Mouse (Mus musculus) midbrain, embryonic 14.5 days (tissue): ENCODE data around the gene Zfyve21. TPM values are rescaled to one million over a fixed set of nuclear protein-coding genes. Genes with fewer than 3 reads are reported as not detected.

Experiments used
- ATAC-seq: fragments of 200-750 bp; cut with Nextera tagmentation; 2 replicates; pipeline ENCODE4 v1.8.0; 2017; ENCODE audit warnings: moderate number of reproducible peaks, moderate library complexity; ENCODE audit not compliant: low FRiP score, low TSS enrichment
- DNase-seq: peaks from one replicate; pipeline ENCODE4 v3.0.0-alpha.2; 2015
- H3K27ac ChIP-seq: fragments of 300-500 bp; sonication (generic); replicated peaks from 2 replicates; pipeline ENCODE4 v1.5.1; 2014; ENCODE audit warnings: mild to moderate bottlenecking, low read depth, low read length, moderate library complexity
- H3K27me3 ChIP-seq: fragments of 300-500 bp; sonication (generic); 2 replicates; pipeline ENCODE4 v1.6.1; 2014; ENCODE audit warnings: low read length, control low read depth, mixed read lengths; ENCODE audit not compliant: control insufficient read depth, insufficient read depth
- H3K36me3 ChIP-seq: fragments of 300-500 bp; sonication (generic); 2 replicates; pipeline ENCODE4 v1.6.1; 2014; ENCODE audit warnings: low read length, control low read depth; ENCODE audit not compliant: control insufficient read depth, insufficient read depth
- H3K4me1 ChIP-seq: fragments of 300-500 bp; sonication (generic); 2 replicates; pipeline ENCODE4 v1.6.1; 2014; ENCODE audit warnings: mild to moderate bottlenecking, antibody characterized with exemption, low read length, control low read depth; ENCODE audit not compliant: control insufficient read depth, insufficient read depth
- H3K4me2 ChIP-seq: fragments of 300-500 bp; sonication (generic); 2 replicates; pipeline ENCODE4 v1.6.1; 2014; ENCODE audit warnings: mild to moderate bottlenecking, low read length, moderate library complexity
- H3K4me3 ChIP-seq: fragments of 300-500 bp; sonication (generic); replicated peaks from 2 replicates; pipeline ENCODE4 v1.5.1; 2014; ENCODE audit warnings: low read depth, low read length
- H3K9ac ChIP-seq: fragments of 300-500 bp; sonication (generic); replicated peaks from 2 replicates; pipeline ENCODE4 v1.6.1; 2014; ENCODE audit warnings: mild to moderate bottlenecking, low read length, moderate library complexity
- H3K9me3 ChIP-seq: fragments of 300-500 bp; sonication (generic); 2 replicates; pipeline ENCODE4 v1.6.1; 2016; ENCODE audit warnings: low read length, control low read depth, mixed read lengths; ENCODE audit not compliant: control insufficient read depth
- WGBS: fragments of 180-500 bp; shearing (Covaris S2); extraction: QIAGEN DNeasy Blood & Tissue Kit; methylation state at CpG from one replicate; pipeline ENCODE4 v1.1.7; 2014; 5-methylcytosine and 5-hydroxymethylcytosine counted together
- polyA plus RNA-seq: library from polyadenylated mRNA; unstranded; fragments of >200 nt; fragmentation: Nextera tagmentation; extraction: Ambion mirVana; gene quantifications from 2 replicates; pipeline ENCODE4 v1.2.1, GENCODE M21; 2014

Gene Zfyve21
- polyA plus RNA-seq, 1 experiment from 2014 or later = 33.7 TPM

- no peak for DNase-seq
- H3K4me3 ChIP-seq = no peak overlapping the region
- peaks cover 18% of the 10 kb centered on the region; the same call in 1 of the 2 replicates for H3K36me3 ChIP-seq
- no peak for ATAC-seq
- no peaks in the 10 kb centered on the region for H3K9me3 ChIP-seq
- no peaks in the 10 kb centered on the region for H3K4me1 ChIP-seq
- H3K9ac ChIP-seq = no peak overlapping the region
- no peak overlapping the region for H3K27ac ChIP-seq
- H3K27me3 ChIP-seq = no peaks in the 10 kb centered on the region
- no peak overlapping the region for H3K4me2 ChIP-seq
- WGBS = 86% methylated on average over 10 of the region's 10 CpGs
These were observed 32.8 kb downstream of the Zfyve21 start for GRCm38 (mm10) chr12:111846815-111847214.

DNA sequence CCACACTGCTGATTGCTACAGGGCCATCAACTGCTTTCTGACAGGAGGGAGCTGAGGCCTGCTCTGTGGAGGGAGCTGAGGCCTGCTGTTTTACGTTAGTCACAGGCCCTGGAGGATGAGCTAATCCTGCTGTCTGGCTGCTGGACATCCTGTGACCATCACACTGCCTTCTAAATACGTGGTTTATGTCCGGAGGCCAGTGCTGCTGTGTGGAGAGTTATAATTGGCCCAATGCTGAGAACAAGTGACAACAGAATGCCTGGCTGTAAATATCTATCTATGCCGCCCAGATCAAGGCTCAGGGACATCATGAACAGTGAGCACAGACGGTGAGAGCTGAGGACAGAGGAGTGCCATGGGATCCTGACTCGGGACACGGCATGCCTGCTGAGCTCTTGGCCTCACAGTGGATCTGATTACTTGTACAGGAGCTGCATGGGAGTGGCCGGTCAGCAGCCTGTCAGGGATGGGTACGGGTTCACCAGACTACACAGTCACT, 34.4 kb downstream of the Zfyve21 start:
- H3K4me3 ChIP-seq = no peak overlapping the region

GRCm38 (mm10) chr12:111851235-111851634, 37.3 kb downstream of the Zfyve21 start:
- DNase-seq (no peak), ATAC-seq (no peak)
- Histone ChIP-seq H3K9me3 (no peaks in the 10 kb centered on the region), H3K9ac (no peak overlapping the region), H3K36me3 (peaks cover 6% of the 10 kb centered on the region; the same call in 1 of the 2 replicates), H3K4me1 (no peaks in the 10 kb centered on the region), H3K27ac (no peak overlapping the region), H3K27me3 (no peaks in the 10 kb centered on the region), H3K4me2 (no peak overlapping the region), H3K4me3 (no peak overlapping the region)
- 65% methylated on average over 2 of the region's 2 CpGs for WGBS

More for the DNA sequence above, 34.4 kb downstream of the Zfyve21 start:
- WGBS = 77% methylated on average over 9 of the region's 9 CpGs
- Histone ChIP-seq H3K4me1 (no peaks in the 10 kb centered on the region), H3K4me2 (no peak overlapping the region), H3K9ac (no peak overlapping the region), H3K27ac (no peak overlapping the region), H3K27me3 (no peaks in the 10 kb centered on the region), H3K36me3 (peaks cover 6% of the 10 kb centered on the region; the same call in 1 of the 2 replicates), H3K9me3 (no peaks in the 10 kb centered on the region)
- ATAC-seq (no peak), DNase-seq (peak; percentile 6)

DNA sequence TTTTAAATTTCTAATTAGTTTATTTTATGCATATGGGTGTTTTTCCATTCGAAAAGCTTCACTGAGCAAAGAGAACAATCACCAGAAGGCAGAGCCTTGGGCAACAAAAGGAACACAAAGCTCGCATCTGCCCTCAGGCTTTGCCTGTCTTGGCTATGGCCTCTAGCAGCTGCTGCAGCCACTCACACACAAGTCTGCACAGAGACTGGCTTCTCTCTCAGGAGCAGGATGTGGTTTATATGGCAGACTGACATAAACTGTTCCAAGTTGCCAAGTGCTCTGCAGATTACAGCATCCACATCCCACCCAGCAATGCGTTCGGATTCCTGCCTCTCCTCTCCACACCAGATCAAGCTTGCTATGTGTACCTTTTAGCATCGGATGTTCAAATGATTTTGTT, 37.8 kb downstream of the Zfyve21 start:
- Histone ChIP-seq H3K4me1 (no peaks in the 10 kb centered on the region), H3K36me3 (peaks cover 6% of the 10 kb centered on the region; the same call in 1 of the 2 replicates), H3K4me3 (no peak overlapping the region), H3K9me3 (no peaks in the 10 kb centered on the region), H3K9ac (no peak overlapping the region), H3K27me3 (no peaks in the 10 kb centered on the region), H3K27ac (no peak overlapping the region; the same call in 1 of the 2 replicates), H3K4me2 (no peak overlapping the region)
- ATAC-seq (no peak), DNase-seq (peak; percentile 35)
- 67% methylated on average over 5 of the region's 5 CpGs for WGBS

GRCm38 (mm10) chr12:111853011-111853436, 39.1 kb downstream of the Zfyve21 start:
- DNase-seq = no peak
- no peak for ATAC-seq
- H3K4me1 ChIP-seq = no peaks in the 10 kb centered on the region
- H3K9ac ChIP-seq = no peak overlapping the region
- peaks cover 11% of the 10 kb centered on the region; the same call in 1 of the 2 replicates for H3K36me3 ChIP-seq
- 81% methylated on average over 10 of the region's 10 CpGs for WGBS
- no peak overlapping the region for H3K27ac ChIP-seq
- no peaks in the 10 kb centered on the region for H3K9me3 ChIP-seq
- no peak overlapping the region for H3K4me2 ChIP-seq
- no peaks in the 10 kb centered on the region for H3K27me3 ChIP-seq
- no peak overlapping the region for H3K4me3 ChIP-seq

DNA sequence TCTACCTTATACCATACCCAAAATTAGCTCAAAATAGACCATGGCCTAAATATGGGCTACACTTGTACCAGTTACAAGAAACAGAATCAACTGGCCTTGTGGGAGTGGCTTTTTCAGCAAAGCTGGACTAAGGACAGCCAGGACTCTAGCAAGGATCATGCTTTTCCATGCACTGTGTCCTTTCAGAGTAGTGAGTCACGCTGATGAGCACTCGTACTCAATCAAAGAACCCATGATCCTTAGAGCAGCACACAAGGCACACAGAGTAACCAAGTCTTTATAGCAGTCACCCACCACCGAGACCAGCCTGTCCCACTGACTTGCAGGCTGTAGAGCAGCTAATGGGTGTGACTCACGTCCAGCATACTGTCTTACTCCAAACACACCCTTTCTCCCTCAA, 39.6 kb downstream of the Zfyve21 start:
- DNase-seq = no peak
- Histone ChIP-seq H3K4me1 (no peaks in the 10 kb centered on the region), H3K4me3 (no peak overlapping the region), H3K9ac (no peak overlapping the region), H3K4me2 (no peak overlapping the region), H3K9me3 (no peaks in the 10 kb centered on the region), H3K27me3 (no peaks in the 10 kb centered on the region), H3K36me3 (peaks cover 16% of the 10 kb centered on the region; the same call in 1 of the 2 replicates), H3K27ac (no peak overlapping the region)
- WGBS = 78% methylated on average over 4 of the region's 4 CpGs
- no peak for ATAC-seq

DNA sequence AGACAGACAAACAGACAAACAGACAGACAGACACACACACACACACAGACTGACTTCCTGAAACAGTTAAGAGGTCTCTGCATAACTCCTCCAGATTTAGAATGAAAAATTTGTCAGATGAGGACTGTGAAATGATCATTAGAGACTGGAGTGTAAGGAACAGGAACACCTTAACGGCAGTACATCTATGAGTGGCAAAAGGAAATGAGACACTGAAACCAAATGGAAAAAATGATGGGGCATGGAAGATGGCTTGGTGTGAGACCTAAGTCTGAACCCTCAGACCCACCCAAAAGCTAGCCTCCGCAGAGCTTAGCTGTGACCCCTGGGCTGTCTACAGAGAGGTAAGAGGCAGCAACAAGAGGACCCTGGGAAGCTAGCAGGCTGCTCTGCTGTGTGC, 41.5 kb downstream of the Zfyve21 start:
- Histone ChIP-seq H3K36me3 (peaks cover 19% of the 10 kb centered on the region; the same call in 1 of the 2 replicates), H3K4me2 (no peak overlapping the region), H3K4me3 (no peak overlapping the region), H3K4me1 (no peaks in the 10 kb centered on the region), H3K9ac (no peak overlapping the region), H3K27ac (no peak overlapping the region), H3K27me3 (no peaks in the 10 kb centered on the region), H3K9me3 (no peaks in the 10 kb centered on the region)
- ATAC-seq = no peak
- WGBS = 99% methylated on average over 2 of the region's 2 CpGs
- DNase-seq = no peak

DNA sequence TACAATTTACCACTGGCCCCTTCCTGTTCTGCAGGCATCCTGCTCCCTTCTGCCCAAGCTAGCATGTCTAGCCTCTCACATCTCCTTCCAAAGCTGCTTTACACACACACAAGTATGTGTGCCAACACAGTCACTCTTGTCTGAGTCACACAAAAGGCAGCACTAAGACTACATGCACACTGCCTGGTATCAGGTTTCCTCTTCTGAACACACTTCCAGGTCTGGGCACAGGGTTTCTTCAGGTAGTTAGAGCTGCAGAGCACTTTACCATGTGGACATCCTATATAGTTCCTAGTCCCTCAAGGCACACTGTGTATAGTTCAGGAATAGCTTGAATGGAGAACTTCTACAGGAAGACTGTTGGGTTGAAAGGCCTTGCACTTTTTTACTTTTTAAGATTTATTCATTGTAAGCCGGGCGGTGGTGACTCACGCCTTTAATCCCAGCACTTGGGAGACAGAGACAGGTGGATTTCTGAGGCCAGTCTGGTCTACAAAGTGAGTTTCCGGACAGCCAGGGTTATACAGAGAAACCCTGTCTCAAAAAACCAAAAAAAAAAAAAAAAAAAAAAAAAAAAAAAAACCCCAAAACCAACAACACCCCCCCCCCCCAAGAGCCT, 50.3 kb downstream of the Zfyve21 start:
- Histone ChIP-seq H3K27ac (no peak overlapping the region), H3K4me3 (no peak overlapping the region), H3K27me3 (no peaks in the 10 kb centered on the region), H3K9me3 (no peaks in the 10 kb centered on the region), H3K9ac (no peak overlapping the region), H3K4me2 (no peak overlapping the region), H3K4me1 (no peaks in the 10 kb centered on the region), H3K36me3 (peaks cover 19% of the 10 kb centered on the region; the same call in 1 of the 2 replicates)
- ATAC-seq (no peak), DNase-seq (no peak)
- WGBS = 92% methylated on average over 4 of the region's 4 CpGs

DNA sequence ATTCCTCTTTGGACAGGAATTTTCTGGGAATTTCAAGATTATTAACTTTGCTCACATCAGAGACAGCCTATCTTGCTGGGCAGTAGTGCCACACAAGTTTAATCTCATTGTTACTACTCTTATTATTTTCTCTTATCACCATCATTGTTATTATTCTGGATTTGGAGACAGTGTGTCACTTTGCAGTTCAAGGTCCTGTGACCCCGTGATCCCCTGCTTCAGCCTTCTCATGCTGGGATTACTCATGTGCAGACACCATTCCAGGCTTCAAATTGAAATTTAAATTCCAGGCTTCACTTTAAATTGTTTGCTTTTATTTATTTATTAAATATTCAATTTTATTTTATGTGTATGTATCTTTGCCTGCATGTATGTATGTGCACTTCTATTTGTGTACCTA, 55.8 kb downstream of the Zfyve21 start:
- Histone ChIP-seq H3K27ac (no peak overlapping the region), H3K9ac (no peak overlapping the region), H3K27me3 (no peaks in the 10 kb centered on the region), H3K4me1 (no peaks in the 10 kb centered on the region), H3K36me3 (peaks cover 22% of the 10 kb centered on the region), H3K4me3 (no peak overlapping the region), H3K4me2 (no peak overlapping the region), H3K9me3 (no peaks in the 10 kb centered on the region)
- DNase-seq (no peak), ATAC-seq (no peak)
- WGBS = 90% methylated on average over 1 of the region's 1 CpGs
